Mouse (Mus musculus): ENCODE results near the gene Cacng2. TPM values are rescaled to one million over a fixed set of nuclear protein-coding genes. Genes with fewer than 3 reads are reported as not detected.

Cacng2 gene
- not detected for total RNA-seq (2023)

GRCm38 (mm10) chr15:78119704-78120103 is at the start of gene Cacng2:
TSS of gene Cacng2 (minus strand) at chr15:78120028.

GRCm38 (mm10) chr15:77970470-77971292 is 149.1 kb downstream of the Cacng2 start, which contains the start of gene Eif3d:
TSS of gene Eif3d (minus strand) at chr15:77970813.

GRCm38 (mm10) chr15:77956404-77956901 is 163.4 kb downstream of the Cacng2 start, which contains the start of gene Foxred2:
TSS of gene Foxred2 (minus strand) at chr15:77956722.

Other genes starting within 250 kb of the Cacng2 start
- 10 to 100 TPM; 90.1 to 92.3 TPM for gene Txn2, start 191.0 kb downstream of the Cacng2 start, total RNA-seq (2023)
- 10 to 100 TPM in 1 of 2 experiments, 1 to 10 TPM in 1; 9.3 to 10.2 TPM for gene Foxred2, start 163.3 kb downstream of the Cacng2 start, total RNA-seq (2023)
- 100 to 1,000 TPM; 152 to 186 TPM for gene Eif3d, start 149.2 kb downstream of the Cacng2 start, total RNA-seq (2023)
- 10 to 100 TPM; 34.9 to 43.3 TPM for gene Ift27, start 54.1 kb upstream of the Cacng2 start, total RNA-seq (2023)
- not detected for gene Pvalb, start 86.4 kb upstream of the Cacng2 start, total RNA-seq (2023)
- gene Ncf4, start 124.8 kb upstream of the Cacng2 start, total RNA-seq (2023): 100 to 1,000 TPM; 325 to 350 TPM
- 1 to 10 TPM; 1.3 to 1.8 TPM for gene Csf2rb2, start 185.7 kb upstream of the Cacng2 start, total RNA-seq (2023)
- gene Csf2rb, start 205.7 kb upstream of the Cacng2 start, total RNA-seq (2023): 10 to 100 TPM; 23.1 to 34.2 TPM

Data from B cell, adult 67 days (primary cell).